Mouse (Mus musculus): ENCODE data around the gene Spock2.

Spock2 gene

DNA sequence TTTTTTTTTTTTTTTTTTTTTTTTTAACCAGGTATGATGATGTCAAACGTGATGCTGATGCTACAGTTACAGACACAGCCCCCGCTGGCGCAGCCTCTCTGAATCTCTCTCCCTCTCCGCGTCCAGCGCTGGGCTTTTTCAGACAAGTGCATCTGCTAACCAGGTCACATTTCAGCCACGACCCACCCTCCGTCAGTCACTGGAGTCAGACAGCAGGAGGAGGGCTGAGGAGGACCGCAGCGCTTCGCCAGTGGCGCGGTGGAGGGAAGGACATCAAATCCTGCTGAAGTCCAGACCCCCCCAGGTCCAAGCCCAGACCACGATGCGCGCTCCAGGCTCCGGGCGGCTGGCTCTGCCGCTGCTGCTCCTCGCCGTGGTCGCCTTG is at the start of gene Spock2:
Gene Spock2 (plus strand): TSS at position 74 of the 385 bp plus-strand sequence.
- peak; percentile 8 for DNase-seq

DNA sequence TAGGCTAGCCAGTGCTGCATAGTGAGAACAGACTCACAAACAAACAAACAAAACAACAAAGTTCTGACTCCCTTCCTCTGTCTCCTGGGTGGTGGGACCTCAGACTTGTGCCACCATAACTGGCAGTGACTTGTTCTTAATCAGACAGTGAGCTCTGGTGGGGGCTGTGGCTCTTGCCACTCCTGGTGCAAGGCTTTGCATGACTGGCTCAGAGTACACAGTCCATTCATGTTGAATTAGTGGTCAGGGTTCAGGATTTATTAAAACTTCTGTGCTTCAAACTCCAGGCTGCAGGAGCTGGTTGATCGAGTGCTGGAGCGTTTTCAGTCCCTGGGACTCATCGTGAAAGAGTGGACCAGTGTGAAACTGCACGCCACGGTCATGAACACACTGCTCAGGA is 43.8 kb upstream of the Spock2 start:
- DNase-seq: no peak

DNA sequence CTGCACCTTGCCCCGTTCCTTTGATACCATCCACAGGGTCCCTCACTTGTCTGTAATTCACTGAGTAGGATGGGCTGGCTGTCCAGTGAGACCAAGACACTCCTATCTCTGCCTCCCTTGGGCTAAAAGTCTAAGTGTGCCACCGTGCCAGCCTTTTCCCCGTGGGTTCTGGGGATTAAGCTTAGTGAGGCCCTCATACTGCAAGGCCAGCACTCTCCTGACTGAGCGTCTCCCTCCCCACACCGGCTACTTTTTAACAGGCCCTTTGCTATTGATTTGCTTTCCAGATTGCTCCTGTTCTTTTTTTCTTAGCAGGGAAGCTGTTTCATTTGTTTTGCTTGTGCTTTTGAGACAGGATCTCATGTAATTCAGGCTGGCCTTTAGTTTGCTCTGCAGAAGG is 43.1 kb upstream of the Spock2 start:
- no peak for DNase-seq

- peak; percentile 65 for DNase-seq
These were observed 39.5 kb upstream of the Spock2 start for GRCm38 (mm10) chr10:60066524-60066923.

DNA sequence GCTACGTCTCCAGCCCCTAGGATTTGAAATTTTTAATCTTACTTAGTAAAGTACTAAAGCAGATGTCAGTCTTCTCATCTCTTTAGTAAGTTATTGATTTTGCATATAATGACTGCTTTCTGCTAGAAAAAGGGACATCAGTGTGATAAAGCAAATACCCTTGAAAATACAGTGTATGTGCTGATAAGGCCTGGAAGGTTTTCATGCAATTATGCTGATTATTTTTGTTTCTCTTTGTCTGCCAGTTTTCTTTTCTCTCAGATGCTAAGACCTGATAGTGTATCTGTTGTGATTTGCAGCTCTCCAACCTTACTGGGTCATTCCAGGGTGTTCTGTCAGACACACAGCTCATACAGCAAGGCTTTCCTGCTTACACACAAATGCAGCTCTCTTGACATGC is 30.9 kb upstream of the Spock2 start:
- DNase-seq: no peak

GRCm38 (mm10) chr10:60077226-60077625 is 28.8 kb upstream of the Spock2 start:
- no peak for DNase-seq

- DNase-seq: no peak
These were observed 28.1 kb upstream of the Spock2 start for GRCm38 (mm10) chr10:60077736-60078560.

DNA sequence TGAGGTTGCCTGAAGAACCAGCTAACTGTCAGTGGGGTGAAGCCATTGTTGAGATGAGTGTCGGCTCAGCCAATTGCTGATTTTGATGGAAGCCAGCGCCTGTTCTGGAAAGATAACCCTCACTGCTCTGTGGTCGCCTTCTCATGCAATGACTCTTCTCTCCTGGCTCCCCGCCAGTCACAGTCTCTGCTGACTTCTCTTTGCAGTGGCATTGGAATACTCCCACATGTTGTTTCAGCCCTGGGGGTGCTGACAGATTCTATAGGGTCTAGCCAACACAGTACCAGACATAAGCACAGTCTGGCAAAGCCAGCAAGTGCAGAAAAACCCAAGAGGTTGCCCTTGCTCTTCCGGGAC is 27.5 kb upstream of the Spock2 start:
- no peak for DNase-seq

GRCm38 (mm10) chr10:60080171-60080570 is 25.8 kb upstream of the Spock2 start:
- DNase-seq: no peak

GRCm38 (mm10) chr10:60080601-60080981 is 25.4 kb upstream of the Spock2 start:
- DNase-seq: no peak

DNA sequence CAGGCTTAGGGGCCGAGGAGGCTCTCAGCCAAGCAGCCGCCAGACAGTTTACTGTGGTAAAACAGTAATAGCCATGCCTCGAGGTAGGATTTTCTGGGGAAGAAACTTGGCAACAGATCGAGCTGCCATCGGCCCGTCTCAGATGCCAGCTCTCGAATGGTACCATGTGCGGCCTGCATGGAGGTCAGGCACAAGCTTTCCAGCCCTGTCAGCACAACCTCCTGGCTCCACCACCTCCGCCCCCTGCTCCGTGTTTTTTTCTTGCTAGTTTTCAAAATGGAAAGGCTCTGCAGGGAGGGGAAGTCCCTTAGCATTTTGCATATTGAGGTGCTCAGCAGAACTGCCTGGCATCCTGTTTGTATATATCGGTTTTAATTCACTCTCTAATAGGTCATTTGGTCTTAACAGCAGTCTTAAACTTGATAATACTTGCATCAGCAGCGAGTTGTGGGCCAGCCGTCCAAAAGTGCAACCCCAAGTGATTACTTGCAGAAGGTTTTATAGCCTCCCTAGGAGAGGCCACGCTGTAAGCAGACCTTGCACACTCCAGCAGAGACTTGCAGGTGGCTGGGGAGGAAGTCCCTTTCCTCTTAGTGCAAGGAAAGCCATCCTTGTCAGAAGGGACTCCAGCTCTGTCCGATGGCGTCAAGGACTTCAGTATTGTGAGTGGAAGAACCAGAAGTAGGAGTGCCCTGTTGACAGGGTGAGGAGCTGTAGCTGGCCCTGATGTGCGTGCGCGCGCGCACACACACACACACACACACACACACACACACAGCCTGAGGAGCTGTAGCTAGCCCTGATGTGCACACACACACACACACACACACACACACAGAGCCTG is 24.8 kb upstream of the Spock2 start:
- peak; percentile 46 for DNase-seq

DNA sequence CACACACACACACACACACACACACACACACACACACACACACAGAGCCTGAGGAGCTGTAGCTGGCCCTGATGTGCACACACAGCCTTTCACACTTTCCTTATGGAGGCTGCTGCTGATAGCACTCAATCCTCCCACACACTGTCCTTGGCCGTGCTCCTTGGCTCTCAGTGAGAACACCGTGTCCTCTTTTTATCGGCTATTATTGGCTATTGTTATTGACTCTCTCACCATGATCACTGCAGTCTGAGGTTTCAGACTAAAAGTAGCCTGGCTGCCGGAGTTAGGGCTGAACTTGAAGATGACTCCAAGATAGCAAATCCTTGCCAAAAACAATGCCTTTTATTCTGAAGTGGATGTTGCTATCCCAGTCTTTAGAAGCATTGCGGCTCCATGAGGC is 24.1 kb upstream of the Spock2 start:
- no peak for DNase-seq

GRCm38 (mm10) chr10:60084065-60084464 is 22.0 kb upstream of the Spock2 start:
- DNase-seq: no peak

GRCm38 (mm10) chr10:60092311-60092710 is 13.7 kb upstream of the Spock2 start:
- no peak for DNase-seq

DNA sequence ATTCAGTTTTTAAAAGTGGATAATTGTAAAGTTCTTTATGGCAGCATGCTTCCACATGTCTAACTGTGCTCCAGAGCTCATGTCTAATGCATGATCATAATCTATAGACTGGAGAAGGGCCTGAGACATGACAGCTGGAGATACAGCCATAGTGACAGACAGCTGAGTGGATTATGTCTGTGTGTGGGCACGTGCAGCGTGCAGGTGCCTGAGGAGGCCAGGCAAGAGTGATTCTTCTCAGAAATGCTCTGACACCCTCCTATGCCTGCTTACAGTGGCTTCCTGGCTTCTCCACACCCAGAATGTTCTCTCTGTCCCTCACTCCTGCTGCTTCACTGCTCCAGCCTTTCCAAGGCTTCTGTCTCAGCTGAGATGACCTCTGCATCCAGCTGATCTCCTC is 12.3 kb upstream of the Spock2 start:
- peak; percentile 41 for DNase-seq

GRCm38 (mm10) chr10:60095558-60095957 is 10.5 kb upstream of the Spock2 start:
- no peak for DNase-seq

GRCm38 (mm10) chr10:60096302-60096701 is 9.7 kb upstream of the Spock2 start:
- no peak for DNase-seq

GRCm38 (mm10) chr10:60097146-60097545 is 8.9 kb upstream of the Spock2 start:
- no peak for DNase-seq

DNA sequence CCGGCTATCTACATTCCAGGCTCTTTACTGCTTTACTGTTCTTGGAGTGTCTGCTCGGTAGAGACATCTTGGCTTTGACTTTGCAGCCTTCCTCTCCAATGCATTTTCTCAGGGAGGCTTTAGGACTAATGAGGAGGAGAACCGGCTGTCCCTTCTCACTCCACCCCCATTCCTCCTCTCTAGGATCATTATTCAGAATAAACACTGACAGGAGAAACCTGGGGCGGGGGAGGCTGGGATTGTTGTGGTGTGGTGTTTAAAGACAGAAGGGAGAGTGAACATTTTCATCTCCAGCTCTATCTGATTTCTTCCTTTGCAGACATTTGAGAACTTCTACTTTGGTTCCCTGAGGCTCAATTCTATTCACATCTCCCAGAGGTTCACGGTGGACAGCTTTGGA is 8.2 kb upstream of the Spock2 start:
- no peak for DNase-seq

DNA sequence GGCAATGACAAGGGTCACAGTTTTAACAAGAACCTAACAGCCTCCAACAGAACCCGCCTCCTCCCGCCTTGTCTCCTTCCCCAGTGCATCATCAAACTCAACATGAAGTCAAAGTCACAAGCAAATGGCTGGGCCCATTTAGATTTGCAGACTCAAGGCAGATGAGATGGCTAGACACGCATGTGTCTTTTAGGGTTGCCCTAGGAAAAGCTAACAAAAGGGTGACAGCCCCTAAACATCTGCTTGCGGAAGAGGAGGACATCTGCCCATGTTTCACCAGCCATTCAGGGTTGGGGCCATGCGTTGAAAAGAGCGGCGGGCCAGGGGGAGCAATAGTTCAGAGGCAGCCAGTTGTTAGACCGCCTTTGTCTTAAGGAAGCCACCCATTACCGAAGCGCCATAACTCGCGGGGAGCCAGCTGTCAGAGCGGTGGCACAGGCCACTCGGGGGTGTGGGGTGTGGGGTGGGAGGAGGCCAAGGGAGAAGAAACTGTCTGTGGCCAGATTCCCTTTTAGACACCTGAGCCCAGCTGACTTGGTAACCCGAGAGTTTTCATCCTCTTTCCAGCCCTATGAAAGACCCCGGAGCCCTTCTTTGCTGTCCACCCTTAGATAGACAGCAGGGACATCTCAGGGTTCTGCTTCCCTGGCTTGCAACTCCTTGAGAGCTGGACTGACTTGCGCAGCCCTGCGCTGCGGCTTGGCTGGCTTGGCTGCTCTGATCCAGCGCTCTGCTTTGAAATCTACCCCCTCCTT is 451 bp upstream of the Spock2 start:
- no peak for DNase-seq

GRCm38 (mm10) chr10:60106531-60107186 is 640 bp downstream of the Spock2 start:
- DNase-seq: peak; percentile 29

DNA sequence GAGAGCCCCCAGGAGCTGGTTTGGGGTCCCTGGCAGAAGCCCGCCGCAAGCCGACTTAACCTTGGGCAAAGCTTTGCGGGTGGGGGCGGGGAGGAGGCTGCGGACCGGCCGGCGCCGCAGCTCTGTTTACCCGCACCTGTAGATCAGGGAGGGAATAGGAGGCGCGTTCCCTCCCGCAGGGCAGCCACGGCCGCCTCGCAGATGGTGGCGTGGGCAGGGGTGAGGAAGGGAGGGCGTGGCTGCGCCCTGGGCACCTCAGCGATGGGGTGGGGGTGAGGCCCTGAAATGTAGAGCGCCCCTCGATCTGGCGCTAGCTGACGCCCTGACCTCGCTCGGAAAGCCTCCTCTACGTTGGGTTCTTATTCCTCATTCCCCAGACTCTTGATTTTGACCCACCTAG is 1.4 kb downstream of the Spock2 start:
- no peak for DNase-seq

All from thymus, postnatal 25 days (tissue).